ENCODE assay signal across 8 mouse cellular contexts in genomic region chr11:99243820-99244374, GRCm38 (mm10). TPM values are rescaled to one million over a fixed set of nuclear protein-coding genes. Genes with fewer than 3 reads are reported as not detected.
A peak's percentile ranks its signal among the peaks of the same experiment; 100 is the strongest.
DNase-seq lines count a peak whose midpoint lies in the region; ATAC-seq and TF ChIP-seq lines count a peak whose summit lies in the region.

Gene Krt222, minus strand, starts transcription at chr11:99244085.

- WGBS in lung, embryonic 14.5 days, result 6% methylated on average over 17 of the region's 17 CpGs
- 3% methylated on average over 17 of the region's 17 CpGs for WGBS in heart, embryonic 14.5 days
- 7% methylated on average over 17 of the region's 17 CpGs for WGBS in liver, embryonic 13.5 days (ENCODE audit: insufficient replicate concordance)

- no peaks in the 10 kb centered on the region for H3K9me3 ChIP-seq in lung, embryonic 14.5 days (ENCODE audit: low read depth, low read length)
- H3K9me3 ChIP-seq in heart, embryonic 14.5 days (ENCODE audit: control insufficient read depth, low read length), result no peaks in the 10 kb centered on the region
- H3K9me3 ChIP-seq in liver, embryonic 13.5 days (replicated peaks), result no peaks in the 10 kb centered on the region

- H3K27ac ChIP-seq in lung, embryonic 14.5 days (ENCODE audit: low read depth), result no peak within 1 kb of the TSS
- H3K27ac ChIP-seq in heart, embryonic 14.5 days (replicated peaks in 1 of 2; ENCODE audit: control insufficient read depth in 1 of 2, insufficient read depth in 1 of 2, low read depth in 2 of 2, low read length in 2 of 2), result peak within 1 kb of the TSS in 1 of 2 experiments; percentile 42; a peak in 2 of 4 replicates
- H3K27ac ChIP-seq in liver, embryonic 13.5 days, result no peak within 1 kb of the TSS

- peak within 1 kb of the TSS; percentile 54 for H3K4me2 ChIP-seq in lung, embryonic 14.5 days
- H3K4me2 ChIP-seq in heart, embryonic 14.5 days (ENCODE audit: low read length), result peak within 1 kb of the TSS; percentile 72
- H3K4me2 ChIP-seq in liver, embryonic 13.5 days, result peak within 1 kb of the TSS; percentile 47

- no peaks in the 10 kb centered on the region for H3K4me1 ChIP-seq in lung, embryonic 14.5 days (ENCODE audit: insufficient read depth)
- 0 out of 4 replicates have a peak, but pooled peaks cover 0 to 2% of the 10 kb centered on the region in 2 experiments for H3K4me1 ChIP-seq in heart, embryonic 14.5 days (ENCODE audit: control insufficient read depth in 2 of 2, insufficient read depth in 2 of 2, low read length in 2 of 2)
- 0 out of 2 replicates have a peak, but pooled peaks cover 3% of the 10 kb centered on the region for H3K4me1 ChIP-seq in liver, embryonic 13.5 days (replicated peaks)

- peak within 1 kb of the TSS; percentile 2; the same call in 1 of the 2 replicates for H3K9ac ChIP-seq in lung, embryonic 14.5 days
- peak within 1 kb of the TSS; percentile 64 for H3K9ac ChIP-seq in heart, embryonic 14.5 days (ENCODE audit: low read length)
- peak within 1 kb of the TSS; percentile 20; the same call in 1 of the 2 replicates for H3K9ac ChIP-seq in liver, embryonic 13.5 days

- no peaks in the 10 kb centered on the region for H3K36me3 ChIP-seq in lung, embryonic 14.5 days (ENCODE audit: insufficient read depth)
- H3K36me3 ChIP-seq in heart, embryonic 14.5 days (ENCODE audit: control insufficient read depth, insufficient read depth, low read length), result no peaks in the 10 kb centered on the region
- H3K36me3 ChIP-seq in liver, embryonic 13.5 days, result no peaks in the 10 kb centered on the region

- no peaks in the 10 kb centered on the region for H3K27me3 ChIP-seq in lung, embryonic 14.5 days (ENCODE audit: insufficient read depth, low read length)
- no peaks in the 10 kb centered on the region for H3K27me3 ChIP-seq in heart, embryonic 14.5 days (ENCODE audit: control insufficient read depth, insufficient read depth, low read length)
- H3K27me3 ChIP-seq in liver, embryonic 13.5 days, result no peaks in the 10 kb centered on the region

- ATAC-seq in lung, embryonic 14.5 days (ENCODE audit: insufficient read depth), result no peak
- ATAC-seq in heart, embryonic 14.5 days (ENCODE audit: insufficient number of reproducible peaks, insufficient read depth, low FRiP score, low read depth), result no peak
- no peak for ATAC-seq in liver, embryonic 13.5 days (ENCODE audit: low read depth)

- H3K4me3 ChIP-seq in lung, embryonic 14.5 days (ENCODE audit: low read depth, low read length), result peak within 1 kb of the TSS; percentile 17
- peak within 1 kb of the TSS; percentile 35 to 45 for H3K4me3 ChIP-seq in heart, embryonic 14.5 days (ENCODE audit: control insufficient read depth in 1 of 2, insufficient read depth in 1 of 2, low read depth in 1 of 2, low read length in 2 of 2)
- peak within 1 kb of the TSS; percentile 2 for H3K4me3 ChIP-seq in liver, embryonic 13.5 days (replicated peaks)

- TF ChIP-seq CTCF in lung, embryonic 14.5 days (IDR thresholded peaks at IDR 0.05; ENCODE audit: low read depth), result no peak

- DNase-seq in lung, embryonic 14.5 days, result peak; percentile 28
- no peak for DNase-seq in lung, postnatal 14 days
- DNase-seq in embryo, embryonic 9.5 days (ENCODE audit: extremely low spot score), result peak; percentile 34
- DNase-seq in kidney, postnatal 14 days, result peak; percentile 9
- DNase-seq in liver, embryonic 13.5 days, result no peak
- peak; percentile 61 for DNase-seq in right cerebral cortex, postnatal 25 days
- DNase-seq in ovary, adult 18-20 months (ENCODE audit: low spot score), result no peak

RNA-seq across cellular contexts. Expression of gene Krt222, which starts in this region (rescaled TPM):
- 0.05 and 0.14 TPM in 2 replicates for polyA plus RNA-seq in lung, embryonic 14.5 days (2014; fragmentation: Nextera tagmentation; extraction: Ambion mirVana)
- polyA plus RNA-seq in heart, embryonic 14.5 days (2014; fragmentation: Nextera tagmentation; extraction: Ambion mirVana), result 3.0 and 3.4 TPM in 2 replicates
- polyA plus RNA-seq in liver, embryonic 13.5 days (2015; fragmentation: Nextera tagmentation; extraction: Ambion mirVana), result 0.05 and 0.29 TPM in 2 replicates

Comparison
In these comparisons a context has a peak if more than half of its experiments do, and no peak if none do; other contexts are left out.
1. Peak in DNase-seq, H3K4me3 ChIP-seq, H3K9ac ChIP-seq and H3K4me2 ChIP-seq in lung, embryonic 14.5 days; RNA of the gene not detected or under 1 TPM.
2. DNase-seq: peak in embryo, embryonic 9.5 days (single experiment), kidney, postnatal 14 days (single experiment) and right cerebral cortex, postnatal 25 days (single experiment); none in lung, postnatal 14 days (single experiment), liver, embryonic 13.5 days (single experiment) and ovary, adult 18-20 months (single experiment).
3. H3K9ac ChIP-seq: peak in every context shown above with its lines; median percentile 64 in heart, embryonic 14.5 days; 20 in liver, embryonic 13.5 days; 2 in lung, embryonic 14.5 days.
4. Peak in every context shown above with its lines, with median percentiles within 50 percentile points of each other: H3K4me2 ChIP-seq and H3K4me3 ChIP-seq.